Mouse (Mus musculus): ENCODE measurements at regions not wholly inside any gene's neighbourhood (a gene's known extent, or its start where the extent isn't known, plus 50 kb on each side); places are given as distances from the start of the nearest gene placed in this dataset.

GRCm38 (mm10) chr2:137974651-137975050, 281.7 kb upstream of the Btbd3 start:
- no peak for TF ChIP-seq CTCF (IDR thresholded peaks at IDR 0.05; ENCODE audit: low read depth)
- TF ChIP-seq EP300 (optimal IDR thresholded peaks at IDR 0.05), result no peak

Measured in stomach, postnatal 0 days (tissue).